Mouse (Mus musculus) hindbrain, embryonic 11.5 days (tissue): ENCODE measurements at regions not wholly inside any gene's neighbourhood (a gene's known extent, or its start where the extent isn't known, plus 50 kb on each side); places are given as distances from the start of the nearest gene placed in this dataset.

ENCODE experiments used
- ATAC-seq: fragments of 200-750 bp; cut with Nextera tagmentation; 2 replicates; pipeline ENCODE4 v1.8.0; 2017; ENCODE audit warnings: mild to moderate bottlenecking, moderate TSS enrichment, moderate library complexity; ENCODE audit not compliant: low FRiP score
- DNase-seq: peaks from one replicate; pipeline ENCODE4 v3.0.0-alpha.2; 2015; ENCODE audit warnings: low spot score
- H3K27ac ChIP-seq: fragments of 300-500 bp; sonication (generic); 2 replicates; pipeline ENCODE4 v1.5.1; 2014; ENCODE audit warnings: mild to moderate bottlenecking, low read depth, low read length
- H3K27me3 ChIP-seq: fragments of 300-500 bp; sonication (generic); 2 replicates; pipeline ENCODE4 v1.6.1; 2014; ENCODE audit warnings: mild to moderate bottlenecking, low read length, moderate library complexity, mixed read lengths; ENCODE audit not compliant: control insufficient read depth, insufficient read depth
- H3K36me3 ChIP-seq: fragments of 300-500 bp; sonication (generic); 2 replicates; pipeline ENCODE4 v1.6.1; 2014; ENCODE audit warnings: mild to moderate bottlenecking, low read length, moderate library complexity, mixed read lengths; ENCODE audit not compliant: control insufficient read depth, insufficient read depth
- H3K4me1 ChIP-seq: fragments of 300-500 bp; sonication (generic); replicated peaks from 2 replicates; pipeline ENCODE4 v1.6.1; 2014; ENCODE audit warnings: low read length, mixed read lengths; ENCODE audit not compliant: control insufficient read depth, insufficient read depth
- H3K4me2 ChIP-seq: fragments of 300-500 bp; sonication (generic); replicated peaks from 2 replicates; pipeline ENCODE4 v1.6.1; 2014; ENCODE audit warnings: mild to moderate bottlenecking, low read depth, low read length
- H3K4me3 ChIP-seq: fragments of 300-500 bp; sonication (generic); 2 replicates; pipeline ENCODE4 v1.5.1; 2014; ENCODE audit warnings: low read depth, low read length
- H3K9ac ChIP-seq: fragments of 300-500 bp; sonication (generic); 2 replicates; pipeline ENCODE4 v1.6.1; 2014; ENCODE audit warnings: low read depth, low read length
- H3K9me3 ChIP-seq: fragments of 300-500 bp; sonication (generic); 2 replicates; pipeline ENCODE4 v1.6.1; 2016; ENCODE audit warnings: low read length; ENCODE audit not compliant: control insufficient read depth
- WGBS: fragments of 180-500 bp; shearing (Covaris S2); extraction: QIAGEN DNeasy Blood & Tissue Kit; methylation state at CpG from one replicate; pipeline ENCODE4 v1.1.7; 2014; 5-methylcytosine and 5-hydroxymethylcytosine counted together

DNA sequence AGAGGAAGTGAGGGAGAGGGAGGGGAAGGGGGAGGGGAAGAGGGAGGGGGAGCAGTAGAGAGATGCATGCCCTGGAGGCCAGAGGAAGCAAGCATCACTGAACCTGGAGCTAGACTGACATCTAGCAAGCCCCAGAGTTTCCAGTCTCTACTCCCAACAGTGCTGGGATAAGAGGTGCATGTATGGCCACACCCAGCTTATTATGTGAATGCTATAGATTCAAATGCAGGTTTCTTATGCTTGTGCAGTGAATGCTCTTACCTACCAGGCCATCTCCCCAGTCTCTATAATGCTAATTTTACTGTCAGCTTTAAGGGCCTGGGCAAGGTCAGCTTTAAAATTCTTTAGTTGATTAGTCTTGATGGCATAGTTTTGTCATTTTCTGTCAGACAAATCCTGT lies 271.3 kb upstream of the Thsd7b start:
- Histone ChIP-seq H3K36me3 (no peaks in the 10 kb centered on the region), H3K9me3 (no peaks in the 10 kb centered on the region), H3K4me2 (no peak overlapping the region), H3K4me1 (no peaks in the 10 kb centered on the region), H3K4me3 (no peak overlapping the region), H3K27ac (no peak overlapping the region), H3K9ac (no peak overlapping the region), H3K27me3 (no peaks in the 10 kb centered on the region)
- ATAC-seq (no peak), DNase-seq (no peak)

DNA sequence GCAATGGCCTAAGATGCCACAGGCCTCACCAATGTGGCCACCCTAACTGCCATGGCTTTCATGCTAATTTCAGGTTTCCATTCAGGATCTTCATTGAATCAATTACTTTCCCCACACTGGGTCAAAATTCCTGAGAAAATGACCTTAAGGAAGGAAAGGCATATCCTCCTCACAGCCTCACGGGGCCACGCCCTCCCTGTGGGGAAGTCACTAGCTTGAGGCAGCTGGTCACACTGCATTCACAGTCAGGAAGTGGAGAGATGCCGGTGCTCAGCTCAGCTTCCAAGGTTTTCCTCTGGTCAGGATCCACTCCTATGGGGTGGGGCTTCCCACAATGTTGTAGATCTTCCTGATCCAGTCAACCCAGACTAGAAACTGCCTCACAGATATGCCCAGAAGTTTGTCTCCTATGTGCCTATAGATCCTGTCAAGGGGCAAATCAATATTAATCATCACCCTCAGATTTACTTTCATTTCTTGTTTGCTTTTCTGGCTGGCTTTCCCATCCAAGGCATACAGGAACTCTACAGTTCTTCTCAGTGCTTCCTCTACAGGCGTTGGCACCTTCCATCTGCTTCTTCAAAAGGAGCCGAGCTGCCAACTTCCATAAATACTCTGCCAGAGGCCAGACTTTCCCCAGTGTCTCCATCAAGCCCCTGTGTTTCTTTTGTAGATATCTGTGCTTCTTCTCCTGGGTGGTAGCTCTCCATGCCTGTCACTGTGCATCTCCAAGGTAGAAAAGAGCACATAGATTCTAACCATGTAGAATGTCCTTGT lies 273.2 kb upstream of the Thsd7b start:
- no peak overlapping the region for H3K27ac ChIP-seq
- no peak for ATAC-seq
- H3K36me3 ChIP-seq = no peaks in the 10 kb centered on the region
- DNase-seq = no peak
- no peak overlapping the region for H3K9ac ChIP-seq
- no peaks in the 10 kb centered on the region for H3K4me1 ChIP-seq
- 83% methylated on average over 5 of the region's 5 CpGs for WGBS
- no peaks in the 10 kb centered on the region for H3K9me3 ChIP-seq
- no peaks in the 10 kb centered on the region for H3K27me3 ChIP-seq
- H3K4me2 ChIP-seq = no peak overlapping the region
- no peak overlapping the region for H3K4me3 ChIP-seq

DNA sequence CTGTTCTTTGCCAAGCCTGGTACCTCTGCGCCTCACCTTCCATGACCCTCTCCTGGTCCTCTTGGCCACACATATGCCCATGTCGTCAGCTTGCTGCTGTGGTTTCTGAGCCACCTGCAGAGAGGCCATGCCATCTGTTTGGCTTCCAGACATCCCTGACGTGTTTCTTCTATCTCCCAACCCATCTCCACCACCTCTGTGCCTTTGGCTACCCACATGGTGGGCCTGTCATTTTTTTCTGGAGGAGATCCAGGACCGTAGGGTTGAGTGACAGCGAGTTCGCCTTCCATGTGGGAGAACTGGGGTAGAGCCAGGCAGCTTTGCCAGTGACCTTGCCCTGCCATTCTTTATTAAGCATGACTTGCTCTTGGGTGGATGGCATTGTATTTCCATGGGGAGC lies 278.4 kb upstream of the Thsd7b start:
- ATAC-seq (no peak), DNase-seq (no peak)
- no peak overlapping the region for H3K4me3 ChIP-seq
- no peaks in the 10 kb centered on the region for H3K9me3 ChIP-seq
- WGBS = 72% methylated on average over 6 of the region's 6 CpGs
- no peak overlapping the region for H3K27ac ChIP-seq
- no peaks in the 10 kb centered on the region for H3K27me3 ChIP-seq
- H3K9ac ChIP-seq = no peak overlapping the region
- no peak overlapping the region for H3K4me2 ChIP-seq
- H3K4me1 ChIP-seq = no peaks in the 10 kb centered on the region
- no peaks in the 10 kb centered on the region for H3K36me3 ChIP-seq

DNA sequence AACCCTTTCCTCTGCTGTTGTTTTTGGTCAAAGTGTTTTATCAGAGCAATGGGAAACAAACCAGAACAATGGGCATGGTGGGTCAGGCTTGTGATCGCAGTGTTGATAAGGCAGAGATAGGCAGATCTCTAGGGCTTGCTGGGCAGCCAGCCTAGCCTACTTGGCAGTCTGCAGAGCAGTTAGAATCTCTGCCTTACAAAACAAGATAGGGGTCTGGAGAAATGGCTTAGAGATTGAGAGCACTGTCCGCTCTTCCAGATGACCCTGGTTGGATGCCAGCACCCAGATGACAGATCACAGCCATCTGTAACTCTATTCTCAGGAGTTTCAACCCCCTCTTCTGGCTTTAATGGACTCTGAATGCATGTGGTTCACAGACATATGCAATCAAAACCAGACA lies 289.7 kb upstream of the Thsd7b start:
- 88% methylated on average over 2 of the region's 2 CpGs for WGBS

DNA sequence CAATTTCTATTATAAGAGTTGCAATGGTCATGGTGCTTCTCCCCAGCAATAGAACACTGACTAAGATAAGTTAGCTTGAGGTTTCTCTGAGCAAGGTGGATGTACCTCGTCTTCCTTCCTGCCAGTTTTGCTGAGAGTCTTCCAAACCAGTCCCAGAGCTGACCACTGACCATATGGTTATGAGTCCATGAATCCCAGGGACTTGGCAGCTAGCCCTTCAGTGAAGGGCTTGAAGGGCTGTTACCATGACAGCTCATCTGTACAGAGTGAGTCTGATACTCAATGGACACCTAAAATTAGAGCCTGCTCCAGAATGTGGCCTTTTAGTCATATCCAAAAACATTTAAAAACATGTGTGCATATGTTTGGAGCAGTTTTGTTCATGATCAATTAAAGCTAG lies 297.5 kb upstream of the Thsd7b start:
- H3K36me3 ChIP-seq = no peaks in the 10 kb centered on the region
- 76% methylated on average over 1 of the region's 1 CpGs for WGBS
- no peak overlapping the region for H3K4me3 ChIP-seq
- no peaks in the 10 kb centered on the region for H3K4me1 ChIP-seq
- DNase-seq (no peak), ATAC-seq (no peak)
- no peaks in the 10 kb centered on the region for H3K9me3 ChIP-seq
- no peaks in the 10 kb centered on the region for H3K27me3 ChIP-seq
- no peak overlapping the region for H3K4me2 ChIP-seq
- H3K27ac ChIP-seq = no peak overlapping the region
- no peak overlapping the region for H3K9ac ChIP-seq

More for the DNA sequence above, 289.7 kb upstream of the Thsd7b start:
- ATAC-seq = no peak
- DNase-seq = no peak
- no peak overlapping the region for H3K4me3 ChIP-seq
- H3K36me3 ChIP-seq = no peaks in the 10 kb centered on the region
- H3K9ac ChIP-seq = no peak overlapping the region
- H3K9me3 ChIP-seq = no peaks in the 10 kb centered on the region
- no peaks in the 10 kb centered on the region for H3K4me1 ChIP-seq
- no peaks in the 10 kb centered on the region for H3K27me3 ChIP-seq
- H3K27ac ChIP-seq = no peak overlapping the region
- H3K4me2 ChIP-seq = no peak overlapping the region

DNA sequence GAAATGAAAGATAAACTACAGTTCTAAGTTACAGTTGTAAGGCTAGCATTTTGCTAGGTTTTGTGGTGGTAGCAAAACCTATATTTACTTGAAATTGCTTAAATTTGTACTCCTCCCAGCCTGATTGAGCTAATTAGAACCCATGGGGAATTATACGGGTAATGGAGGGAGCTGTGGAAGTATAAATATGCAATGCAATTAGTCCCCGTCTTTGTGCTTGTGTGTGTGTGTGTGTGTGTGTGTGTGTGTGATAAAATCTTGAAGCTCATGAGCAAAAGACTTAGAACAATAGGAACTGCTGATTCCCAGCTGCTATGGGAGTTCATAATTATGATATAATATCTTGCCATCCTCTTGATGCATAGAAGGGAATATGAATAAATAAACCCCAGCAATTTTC lies 321.7 kb upstream of the Thsd7b start:
- Histone ChIP-seq H3K36me3 (no peaks in the 10 kb centered on the region), H3K4me3 (no peak overlapping the region), H3K27me3 (no peaks in the 10 kb centered on the region), H3K9ac (no peak overlapping the region), H3K4me2 (no peak overlapping the region), H3K4me1 (no peaks in the 10 kb centered on the region), H3K9me3 (no peaks in the 10 kb centered on the region), H3K27ac (no peak overlapping the region)
- DNase-seq (no peak), ATAC-seq (no peak)
- WGBS = 75% methylated on average over 2 of the region's 2 CpGs

DNA sequence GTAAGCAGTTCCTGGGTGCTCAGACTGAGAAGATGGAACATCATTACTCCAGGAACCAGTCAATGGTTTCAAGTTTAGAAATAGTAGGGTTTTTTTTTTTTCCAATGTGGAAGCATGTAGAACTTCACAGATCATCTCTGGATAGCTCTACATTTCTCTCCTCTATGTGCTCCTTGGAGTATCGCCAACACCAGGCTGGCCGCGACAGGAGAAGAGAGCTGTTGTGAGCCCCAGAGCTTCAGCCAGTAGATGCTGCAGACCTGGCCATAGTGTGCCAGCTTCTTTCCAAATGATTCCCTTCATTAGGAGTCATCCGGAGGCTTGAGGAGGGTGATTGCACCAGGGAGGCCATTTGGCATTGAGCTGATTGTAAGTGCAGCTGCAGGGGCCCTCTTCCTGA lies 322.6 kb upstream of the Thsd7b start:
- Histone ChIP-seq H3K4me2 (no peak overlapping the region), H3K36me3 (no peaks in the 10 kb centered on the region), H3K9me3 (no peaks in the 10 kb centered on the region), H3K9ac (no peak overlapping the region), H3K27me3 (no peaks in the 10 kb centered on the region), H3K27ac (no peak overlapping the region), H3K4me3 (no peak overlapping the region), H3K4me1 (no peaks in the 10 kb centered on the region)
- no peak for DNase-seq
- 81% methylated on average over 4 of the region's 4 CpGs for WGBS
- ATAC-seq = no peak

DNA sequence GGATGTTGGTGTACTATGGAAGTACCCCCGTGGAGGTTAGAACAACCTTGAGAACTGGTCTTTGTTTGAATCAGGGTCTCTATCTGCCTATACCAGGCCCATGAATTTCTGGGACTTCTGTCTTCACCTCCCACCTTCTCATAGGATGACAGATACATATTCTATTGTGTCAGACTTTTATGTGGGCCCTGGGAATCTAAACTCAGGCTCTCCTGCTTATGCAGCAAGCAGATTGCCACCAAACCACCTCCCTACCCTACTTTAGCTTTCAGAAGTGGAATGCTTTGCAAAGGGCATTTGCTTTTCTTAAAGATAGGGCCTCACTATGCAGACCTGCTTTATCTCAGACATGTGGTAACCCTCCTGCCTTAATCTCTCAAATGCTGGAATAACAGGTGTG lies 322.7 kb upstream of the Cxcr4 start:
- 88% methylated on average over 1 of the region's 1 CpGs for WGBS

DNA sequence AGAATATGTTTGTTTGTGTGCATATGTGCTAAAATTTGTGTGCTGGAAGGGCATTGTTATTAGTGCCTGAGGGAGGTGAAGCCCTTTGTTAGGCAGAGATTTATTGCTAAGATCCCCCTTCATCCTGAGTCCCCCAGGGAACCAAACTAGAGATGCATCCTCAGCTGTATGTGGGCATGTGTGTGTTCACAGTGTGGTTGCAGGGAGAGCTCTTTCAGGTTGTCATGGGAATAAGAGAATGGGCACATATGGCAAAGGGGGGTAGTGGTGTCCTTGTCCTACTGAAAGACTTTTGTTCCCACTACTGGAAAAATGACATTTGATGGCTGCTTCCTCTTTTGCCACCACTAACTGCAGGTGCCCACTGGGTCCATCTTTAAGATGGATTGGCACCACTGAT lies 320.4 kb upstream of the Cxcr4 start:
- no peaks in the 10 kb centered on the region for H3K27me3 ChIP-seq
- H3K4me2 ChIP-seq = no peak overlapping the region
- no peaks in the 10 kb centered on the region for H3K36me3 ChIP-seq
- no peak for DNase-seq
- no peak overlapping the region for H3K9ac ChIP-seq
- no peak overlapping the region for H3K27ac ChIP-seq
- H3K4me1 ChIP-seq = no peaks in the 10 kb centered on the region
- no peaks in the 10 kb centered on the region for H3K9me3 ChIP-seq
- ATAC-seq = peak; percentile 20; the same call in 1 of the 2 replicates
- H3K4me3 ChIP-seq = no peak overlapping the region

More for the DNA sequence above, 322.7 kb upstream of the Cxcr4 start:
- H3K9me3 ChIP-seq = no peaks in the 10 kb centered on the region
- H3K4me2 ChIP-seq = no peak overlapping the region
- no peaks in the 10 kb centered on the region for H3K4me1 ChIP-seq
- H3K4me3 ChIP-seq = no peak overlapping the region
- no peaks in the 10 kb centered on the region for H3K36me3 ChIP-seq
- DNase-seq = no peak
- H3K9ac ChIP-seq = no peak overlapping the region
- no peaks in the 10 kb centered on the region for H3K27me3 ChIP-seq
- no peak for ATAC-seq
- H3K27ac ChIP-seq = no peak overlapping the region
